Mouse (Mus musculus) hindbrain, embryonic 15.5 days (tissue): Measurements from ENCODE around the gene Gm49325. TPM values are rescaled to one million over a fixed set of nuclear protein-coding genes. Genes with fewer than 3 reads are reported as not detected.
A peak's percentile ranks its signal among the peaks of the same experiment; 100 is the strongest.

ENCODE experiments used
- ATAC-seq: fragments of 200-750 bp; cut with Nextera tagmentation; 2 replicates; pipeline ENCODE4 v1.8.0; 2017; ENCODE audit warnings: low read depth, moderate number of reproducible peaks, moderate TSS enrichment; ENCODE audit not compliant: low FRiP score
- H3K27ac ChIP-seq: fragments of 300-500 bp; sonication (generic); replicated peaks from 2 replicates; pipeline ENCODE4 v1.5.1; 2015; ENCODE audit warnings: mild to moderate bottlenecking, inconsistent platforms
- H3K27me3 ChIP-seq: fragments of 300-500 bp; sonication (generic); 2 replicates; pipeline ENCODE4 v1.6.1; 2015; ENCODE audit warnings: control low read depth, inconsistent platforms
- H3K36me3 ChIP-seq: fragments of 300-500 bp; sonication (generic); 2 replicates; pipeline ENCODE4 v1.6.1; 2015; ENCODE audit warnings: control low read depth, inconsistent platforms
- H3K4me1 ChIP-seq: fragments of 300-500 bp; sonication (generic); replicated peaks from 2 replicates; pipeline ENCODE4 v1.6.1; 2015; ENCODE audit warnings: control low read depth, inconsistent platforms
- H3K4me2 ChIP-seq: fragments of 300-500 bp; sonication (generic); 2 replicates; pipeline ENCODE4 v1.6.1; 2015; ENCODE audit warnings: moderate library complexity, mild to moderate bottlenecking, inconsistent platforms
- H3K4me3 ChIP-seq: fragments of 300-500 bp; sonication (generic); 2 replicates; pipeline ENCODE4 v1.5.1; 2015; ENCODE audit warnings: mild to moderate bottlenecking, inconsistent platforms
- H3K9ac ChIP-seq: fragments of 300-500 bp; sonication (generic); 2 replicates; pipeline ENCODE4 v1.6.1; 2015; ENCODE audit warnings: inconsistent platforms
- H3K9me3 ChIP-seq: fragments of 300-500 bp; sonication (generic); 2 replicates; pipeline ENCODE4 v1.6.1; 2016; ENCODE audit warnings: control low read depth, inconsistent platforms
- WGBS: fragments of 180-500 bp; shearing (Covaris S2); methylation state at CpG from one replicate; pipeline ENCODE4 v1.1.7; 2015; 5-methylcytosine and 5-hydroxymethylcytosine counted together
- polyA plus RNA-seq: library from polyadenylated mRNA; unstranded; fragments of >200 nt; fragmentation: Nextera tagmentation; extraction: Ambion mirVana; gene quantifications from 2 replicates; pipeline ENCODE4 v1.2.1, GENCODE M21; 2015

Gene Gm49325
- 2.9 TPM in 1 of 2 replicates, not detected in the other for polyA plus RNA-seq

DNA sequence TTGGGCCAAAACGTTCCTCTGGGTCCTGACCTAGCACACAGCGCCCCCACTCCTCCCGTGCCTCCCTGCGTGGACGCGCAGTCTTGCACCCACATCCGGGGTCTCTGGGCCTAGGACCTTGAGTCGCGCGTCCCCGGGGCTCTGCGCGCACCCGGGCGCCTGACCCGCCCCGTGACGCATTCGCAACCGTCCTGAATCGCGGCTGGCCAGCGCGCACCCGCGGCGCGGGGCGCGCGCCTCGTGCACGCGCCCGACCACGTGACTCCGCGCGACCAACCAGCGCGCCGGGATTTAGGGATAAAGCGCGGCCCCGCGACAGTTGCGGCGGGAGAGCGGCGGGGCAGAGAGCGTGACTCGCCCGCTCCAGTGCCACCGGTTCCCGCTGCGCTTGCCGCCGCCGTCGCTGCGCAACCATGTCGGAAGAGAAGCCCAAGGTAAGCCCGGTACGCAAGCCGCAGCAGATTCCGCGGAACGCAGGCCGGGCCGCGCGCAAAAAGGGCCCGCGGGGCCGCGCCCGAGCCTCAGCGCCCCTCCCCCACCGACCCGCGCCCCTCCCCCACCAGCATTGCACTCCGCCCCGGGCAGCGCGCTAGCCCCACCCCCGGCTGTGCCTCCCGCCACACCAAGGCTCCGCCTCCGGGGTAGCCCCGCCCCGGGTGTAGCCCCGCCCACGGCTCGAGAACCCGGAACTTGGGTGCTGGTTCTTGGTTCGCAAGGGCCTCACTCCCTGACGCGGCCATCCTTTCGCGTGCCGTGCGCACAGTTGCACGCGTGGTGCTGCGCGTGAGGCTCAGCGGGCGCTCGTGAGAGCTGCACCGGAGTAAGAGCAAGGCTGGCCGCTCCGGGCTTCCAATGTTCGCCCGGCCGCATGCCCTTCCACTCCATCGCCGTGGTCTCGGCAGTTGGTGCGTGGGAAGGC, at the start of gene Gm49325, which contains the start of gene Sumo3:
Gm49325 (plus strand) TSS at position 290 of the 919 bp plus-strand sequence.
Sumo3 (plus strand) TSS at position 190 of the 919 bp plus-strand sequence.
- Histone ChIP-seq H3K9me3 (no peaks in the 10 kb centered on the region), H3K36me3 (peaks cover 15% of the 10 kb centered on the region), H3K4me2 (peak within 1 kb of the TSS; percentile 94), H3K27ac (peak within 1 kb of the TSS; percentile 96), H3K9ac (peak within 1 kb of the TSS; percentile 75), H3K27me3 (no peaks in the 10 kb centered on the region), H3K4me3 (peak within 1 kb of the TSS; percentile 86), H3K4me1 (peaks cover 30% of the 10 kb centered on the region)
- WGBS, result under 1% methylated on average over 98 of the region's 119 CpGs
- peak; percentile 83 for ATAC-seq

DNA sequence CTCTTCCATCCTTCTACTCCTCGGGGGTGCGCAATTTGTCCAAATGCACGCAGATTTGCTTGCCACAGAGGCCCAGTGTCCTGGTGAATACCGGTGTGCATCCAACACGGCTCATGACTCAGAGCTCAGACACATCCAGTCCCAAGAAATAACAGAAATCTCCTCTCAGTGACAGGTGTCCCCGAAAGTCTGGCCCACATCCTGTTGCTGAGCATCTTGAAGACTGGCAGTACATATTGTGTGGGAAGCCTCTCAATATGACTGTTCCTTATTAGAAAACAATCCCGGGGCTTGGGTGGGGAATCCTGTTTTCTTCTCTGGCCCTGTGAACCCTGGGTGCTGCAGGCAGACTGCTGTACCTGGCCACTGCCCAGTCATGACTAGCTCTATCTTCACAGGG, 49.4 kb upstream of the Gm49325 start:
- Histone ChIP-seq H3K27ac (no peak overlapping the region), H3K9me3 (no peaks in the 10 kb centered on the region), H3K4me3 (no peak overlapping the region), H3K9ac (no peak overlapping the region), H3K36me3 (no peaks in the 10 kb centered on the region), H3K27me3 (no peaks in the 10 kb centered on the region), H3K4me2 (no peak overlapping the region), H3K4me1 (no peaks in the 10 kb centered on the region)
- ATAC-seq, result no peak
- 94% methylated on average over 7 of the region's 7 CpGs for WGBS

DNA sequence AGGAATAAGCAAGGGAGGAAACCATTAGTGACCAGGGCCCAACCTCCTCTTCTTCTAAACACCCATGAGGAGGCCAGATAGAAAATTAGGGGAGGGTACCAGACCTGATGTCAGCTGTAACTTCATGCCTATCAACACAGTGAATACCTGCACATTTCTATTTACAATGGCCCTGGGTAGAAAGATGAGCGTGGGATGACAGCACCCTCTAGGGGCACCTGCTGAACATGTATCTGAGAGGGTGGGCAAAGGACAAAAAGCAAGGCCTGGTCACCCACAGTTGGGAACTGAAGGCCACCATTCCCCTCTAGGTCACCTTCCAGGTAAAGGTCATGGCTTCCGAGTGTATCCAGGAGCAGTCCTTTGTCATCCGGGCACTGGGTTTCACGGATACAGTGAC, 48.4 kb upstream of the Gm49325 start:
- no peak overlapping the region for H3K27ac ChIP-seq
- H3K27me3 ChIP-seq, result no peaks in the 10 kb centered on the region
- no peaks in the 10 kb centered on the region for H3K9me3 ChIP-seq
- no peaks in the 10 kb centered on the region for H3K4me1 ChIP-seq
- no peak overlapping the region for H3K9ac ChIP-seq
- H3K4me2 ChIP-seq, result no peak overlapping the region
- H3K4me3 ChIP-seq, result no peak overlapping the region
- no peaks in the 10 kb centered on the region for H3K36me3 ChIP-seq
- ATAC-seq, result no peak
- 91% methylated on average over 4 of the region's 4 CpGs for WGBS

DNA sequence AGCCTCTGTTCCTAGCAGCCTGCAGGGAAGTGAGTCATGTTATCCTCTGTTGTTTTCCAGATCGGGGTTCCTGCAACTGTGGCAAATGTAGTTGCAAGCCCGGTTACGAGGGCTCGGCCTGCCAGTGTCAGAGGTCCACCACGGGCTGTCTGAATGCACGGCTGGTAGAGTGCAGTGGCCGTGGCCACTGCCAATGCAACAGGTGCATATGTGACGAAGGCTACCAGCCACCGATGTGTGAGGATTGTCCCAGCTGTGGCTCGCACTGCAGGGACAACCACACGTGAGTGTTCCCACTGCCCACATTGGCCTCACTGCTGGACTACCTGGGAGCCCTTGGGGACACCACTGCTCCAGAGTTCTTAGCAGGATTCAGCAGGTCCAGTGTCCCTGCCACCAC, 45.9 kb upstream of the Gm49325 start:
- 87% methylated on average over 11 of the region's 11 CpGs for WGBS
- no peaks in the 10 kb centered on the region for H3K9me3 ChIP-seq
- no peak for ATAC-seq

DNA sequence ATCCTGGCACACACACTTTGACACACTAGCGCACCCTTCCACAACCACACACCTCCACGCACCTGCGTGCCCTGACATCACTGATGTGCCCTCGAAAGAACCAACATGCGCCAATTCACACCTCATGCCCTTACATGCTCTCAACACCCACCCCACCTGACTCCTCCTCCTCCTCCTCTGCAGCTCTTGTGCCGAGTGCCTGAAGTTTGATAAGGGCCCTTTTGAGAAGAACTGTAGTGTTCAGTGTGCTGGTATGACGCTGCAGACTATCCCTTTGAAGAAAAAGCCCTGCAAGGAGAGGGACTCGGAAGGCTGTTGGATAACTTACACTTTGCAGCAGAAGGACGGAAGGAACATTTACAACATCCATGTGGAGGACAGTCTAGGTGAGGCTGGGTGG, 45.2 kb upstream of the Gm49325 start:
- H3K4me1 ChIP-seq, result no peaks in the 10 kb centered on the region
- no peak for ATAC-seq
- H3K27me3 ChIP-seq, result no peaks in the 10 kb centered on the region
- H3K36me3 ChIP-seq, result no peaks in the 10 kb centered on the region
- no peak overlapping the region for H3K9ac ChIP-seq
- H3K4me3 ChIP-seq, result no peak overlapping the region
- no peaks in the 10 kb centered on the region for H3K9me3 ChIP-seq
- H3K27ac ChIP-seq, result no peak overlapping the region
- H3K4me2 ChIP-seq, result no peak overlapping the region
- 93% methylated on average over 9 of the region's 9 CpGs for WGBS

More for the DNA sequence above, 45.9 kb upstream of the Gm49325 start:
- H3K4me3 ChIP-seq, result no peak overlapping the region
- no peaks in the 10 kb centered on the region for H3K36me3 ChIP-seq
- no peaks in the 10 kb centered on the region for H3K27me3 ChIP-seq
- no peak overlapping the region for H3K9ac ChIP-seq
- H3K4me2 ChIP-seq, result no peak overlapping the region
- no peaks in the 10 kb centered on the region for H3K4me1 ChIP-seq
- no peak overlapping the region for H3K27ac ChIP-seq

DNA sequence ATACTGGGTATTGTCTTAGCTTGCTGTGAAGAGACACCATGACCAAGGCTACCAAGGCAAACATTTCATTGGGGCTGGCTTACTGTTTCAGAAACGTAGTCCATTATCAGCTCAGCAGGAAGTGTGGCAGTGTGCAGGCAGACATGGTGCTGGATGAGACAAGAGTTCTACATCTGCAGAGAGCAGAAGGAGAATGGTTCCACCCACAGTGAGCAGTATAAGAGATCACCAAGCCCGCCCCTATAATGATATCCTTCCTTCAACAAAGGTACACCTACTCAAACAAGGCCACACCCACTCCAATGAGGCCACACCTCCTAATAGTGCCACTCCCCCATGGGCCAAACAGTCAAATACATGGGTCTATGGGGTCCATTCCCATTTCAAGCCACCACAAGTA, 44.5 kb upstream of the Gm49325 start:
- H3K27me3 ChIP-seq, result no peaks in the 10 kb centered on the region
- H3K4me3 ChIP-seq, result no peak overlapping the region
- H3K9me3 ChIP-seq, result no peaks in the 10 kb centered on the region
- no peak overlapping the region for H3K27ac ChIP-seq
- no peak for ATAC-seq
- no peak overlapping the region for H3K4me2 ChIP-seq
- WGBS, result 92% methylated on average over 2 of the region's 2 CpGs
- H3K36me3 ChIP-seq, result no peaks in the 10 kb centered on the region
- H3K9ac ChIP-seq, result no peak overlapping the region
- H3K4me1 ChIP-seq, result no peaks in the 10 kb centered on the region

DNA sequence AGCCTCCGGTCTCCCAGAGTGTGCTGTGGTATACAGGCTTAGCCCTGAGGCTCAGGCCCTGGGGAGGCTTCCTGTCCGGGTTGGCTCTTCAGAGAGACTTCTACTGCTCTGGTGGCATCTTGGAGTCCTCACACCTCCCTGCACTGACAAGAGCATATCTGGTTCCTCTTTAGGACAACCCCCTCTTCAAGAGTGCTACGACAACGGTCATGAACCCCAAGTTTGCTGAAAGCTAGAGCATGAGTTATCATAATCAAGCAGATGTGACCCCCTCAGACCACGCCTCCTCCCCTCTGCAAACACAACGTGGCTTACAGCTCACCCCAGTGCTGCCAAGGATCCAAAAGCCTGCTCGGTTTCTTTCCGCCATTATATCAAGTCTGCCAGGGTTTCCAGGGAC, 41.0 kb upstream of the Gm49325 start:
- Histone ChIP-seq H3K4me1 (no peaks in the 10 kb centered on the region), H3K27ac (no peak overlapping the region), H3K4me2 (no peak overlapping the region), H3K4me3 (no peak overlapping the region), H3K9me3 (no peaks in the 10 kb centered on the region), H3K36me3 (no peaks in the 10 kb centered on the region), H3K27me3 (no peaks in the 10 kb centered on the region), H3K9ac (no peak overlapping the region)
- ATAC-seq, result no peak
- 86% methylated on average over 8 of the region's 8 CpGs for WGBS

DNA sequence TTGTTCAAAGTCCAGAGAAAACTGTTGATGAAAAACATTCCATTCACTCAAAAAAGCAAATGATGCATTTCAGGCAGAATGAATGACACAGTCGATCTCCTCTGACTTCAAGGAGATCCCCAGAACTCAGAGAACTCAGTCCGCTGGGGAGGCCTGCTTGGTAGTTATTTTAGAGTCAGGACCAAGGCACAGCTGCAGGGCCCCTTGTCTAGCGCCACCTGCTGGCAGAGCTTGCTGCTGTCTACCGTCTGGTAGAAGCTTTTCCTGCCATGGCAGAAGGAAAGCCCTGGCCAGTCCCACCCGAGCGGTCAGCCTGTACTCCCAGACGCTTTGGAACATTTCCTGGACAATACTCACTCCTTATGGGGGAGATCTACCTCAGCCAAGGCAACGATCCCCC, 39.3 kb upstream of the Gm49325 start:
- no peak for ATAC-seq
- no peak overlapping the region for H3K9ac ChIP-seq
- no peaks in the 10 kb centered on the region for H3K27me3 ChIP-seq
- H3K4me3 ChIP-seq, result no peak overlapping the region
- no peaks in the 10 kb centered on the region for H3K9me3 ChIP-seq
- 45% methylated on average over 8 of the region's 8 CpGs for WGBS
- no peak overlapping the region for H3K27ac ChIP-seq
- no peak overlapping the region for H3K4me2 ChIP-seq
- H3K4me1 ChIP-seq, result no peaks in the 10 kb centered on the region
- no peaks in the 10 kb centered on the region for H3K36me3 ChIP-seq

DNA sequence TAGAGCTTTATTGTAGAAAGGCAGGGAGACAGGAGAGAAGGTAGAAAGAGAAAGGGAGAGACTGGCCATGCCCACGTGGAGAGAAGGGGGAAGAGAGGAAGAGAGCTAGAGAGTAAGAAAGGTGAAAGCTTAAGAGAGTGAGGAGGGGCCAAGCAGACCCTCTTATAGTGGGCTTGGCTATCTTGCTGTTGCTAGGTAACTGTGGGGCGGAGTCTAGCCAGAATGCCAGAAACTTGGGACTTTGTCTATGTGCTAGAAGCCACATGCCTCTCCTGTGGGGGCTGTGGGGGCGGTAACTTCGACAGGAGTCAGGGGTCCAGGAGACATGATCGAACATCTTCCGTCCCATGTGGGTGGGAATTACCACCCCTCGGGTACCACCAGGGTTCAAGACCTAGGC, 36.5 kb upstream of the Gm49325 start:
- no peak for ATAC-seq
- no peak overlapping the region for H3K27ac ChIP-seq
- 33% methylated on average over 7 of the region's 7 CpGs for WGBS

DNA sequence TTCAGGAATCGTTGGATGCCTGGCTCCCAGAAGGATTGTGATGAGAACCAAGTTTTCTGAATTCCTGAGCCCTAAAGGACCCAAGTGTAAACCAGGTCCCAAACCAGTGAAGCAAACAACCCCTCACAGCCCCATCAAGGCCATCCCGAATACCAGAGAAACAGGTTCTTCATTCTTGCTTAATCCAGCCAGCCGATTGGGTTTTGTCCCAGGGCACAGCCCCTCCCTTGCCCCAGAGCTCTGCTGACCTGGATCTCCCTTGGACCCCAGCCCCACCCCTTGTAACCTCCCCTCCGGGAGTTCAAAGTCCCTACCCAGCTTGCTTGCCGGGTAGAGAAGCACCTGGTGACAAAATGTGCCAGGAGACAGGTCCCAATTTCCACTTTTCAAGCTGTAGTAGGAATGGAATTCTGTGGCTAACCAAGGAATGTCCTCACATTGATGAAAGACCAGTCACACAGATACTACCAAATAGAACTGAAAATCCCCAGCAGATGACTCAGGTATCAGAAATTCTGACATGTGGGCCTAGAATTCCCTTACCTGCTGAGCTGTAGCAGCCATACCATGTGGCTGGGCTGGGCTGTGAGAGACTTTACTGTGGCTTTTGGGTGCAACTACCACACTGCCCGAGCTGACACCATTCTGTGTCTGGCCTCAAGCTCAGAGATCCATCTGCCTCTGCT, 35.9 kb upstream of the Gm49325 start:
- no peak overlapping the region for H3K27ac ChIP-seq
- 64% methylated on average over 6 of the region's 6 CpGs for WGBS
- no peaks in the 10 kb centered on the region for H3K36me3 ChIP-seq
- ATAC-seq, result no peak
- no peak overlapping the region for H3K9ac ChIP-seq
- no peak overlapping the region for H3K4me3 ChIP-seq
- no peaks in the 10 kb centered on the region for H3K4me1 ChIP-seq
- no peaks in the 10 kb centered on the region for H3K27me3 ChIP-seq
- H3K9me3 ChIP-seq, result no peaks in the 10 kb centered on the region
- H3K4me2 ChIP-seq, result no peak overlapping the region

More for the DNA sequence above, 36.5 kb upstream of the Gm49325 start:
- Histone ChIP-seq H3K4me2 (no peak overlapping the region), H3K9me3 (no peaks in the 10 kb centered on the region), H3K4me1 (no peaks in the 10 kb centered on the region), H3K36me3 (no peaks in the 10 kb centered on the region), H3K27me3 (no peaks in the 10 kb centered on the region), H3K4me3 (no peak overlapping the region), H3K9ac (no peak overlapping the region)

DNA sequence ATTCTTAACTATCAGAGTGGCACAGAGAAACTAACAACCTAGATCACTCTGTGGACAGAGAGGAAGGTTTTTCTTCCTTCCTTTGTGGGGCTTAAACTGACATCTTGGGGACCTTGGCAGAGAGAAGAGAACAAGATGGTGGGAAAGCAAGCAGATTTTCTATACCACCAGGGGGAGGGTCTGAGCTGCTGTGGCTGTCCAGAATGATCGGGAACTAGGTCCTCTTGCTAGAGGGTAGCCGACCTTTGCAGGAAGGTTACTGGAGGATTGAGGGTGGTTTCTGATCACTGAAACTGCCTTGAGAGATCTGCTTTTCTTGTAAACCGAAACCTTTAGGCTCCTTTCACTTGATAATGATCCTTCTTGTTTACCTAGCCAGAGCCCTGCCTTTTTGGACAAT, 33.8 kb upstream of the Gm49325 start:
- no peak overlapping the region for H3K27ac ChIP-seq
- no peak for ATAC-seq
- no peaks in the 10 kb centered on the region for H3K27me3 ChIP-seq
- no peaks in the 10 kb centered on the region for H3K9me3 ChIP-seq
- H3K4me2 ChIP-seq, result no peak overlapping the region
- 32% methylated on average over 3 of the region's 3 CpGs for WGBS
- no peak overlapping the region for H3K4me3 ChIP-seq
- no peak overlapping the region for H3K9ac ChIP-seq
- H3K4me1 ChIP-seq, result no peaks in the 10 kb centered on the region
- H3K36me3 ChIP-seq, result no peaks in the 10 kb centered on the region

DNA sequence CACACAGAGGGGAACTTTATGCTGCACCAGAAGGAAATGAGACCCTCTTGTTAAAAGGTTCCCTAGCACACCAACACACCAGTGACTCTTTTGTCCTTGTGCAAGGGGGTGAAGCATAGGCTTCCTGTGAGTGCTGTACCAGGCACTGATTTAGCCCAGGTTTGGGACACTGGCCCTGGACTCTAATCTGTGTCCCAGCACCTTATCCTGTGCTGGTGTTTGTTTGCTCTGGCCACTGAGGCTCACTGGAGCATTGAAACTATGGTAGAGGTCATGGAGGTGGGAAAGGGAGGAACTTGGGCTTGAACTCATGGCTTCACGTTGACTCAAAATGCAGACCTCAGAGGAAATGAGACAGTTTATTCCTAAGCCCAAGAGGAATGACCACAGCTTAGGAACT, 32.8 kb upstream of the Gm49325 start:
- Histone ChIP-seq H3K9ac (no peak overlapping the region), H3K9me3 (no peaks in the 10 kb centered on the region), H3K27me3 (no peaks in the 10 kb centered on the region), H3K4me2 (no peak overlapping the region), H3K4me1 (no peaks in the 10 kb centered on the region), H3K36me3 (no peaks in the 10 kb centered on the region), H3K4me3 (no peak overlapping the region), H3K27ac (no peak overlapping the region)
- no peak for ATAC-seq
- WGBS, result 79% methylated on average over 1 of the region's 1 CpGs
